Mouse (Mus musculus) forelimb bud, embryonic 11.5 days (tissue): Measurements from ENCODE around the gene Fam131b.

Experiments
- DNase-seq: peaks from one replicate; pipeline ENCODE4 v3.0.0-alpha.2; 2012; ENCODE audit warnings: low read depth, low spot score

Gene Fam131b

DNA sequence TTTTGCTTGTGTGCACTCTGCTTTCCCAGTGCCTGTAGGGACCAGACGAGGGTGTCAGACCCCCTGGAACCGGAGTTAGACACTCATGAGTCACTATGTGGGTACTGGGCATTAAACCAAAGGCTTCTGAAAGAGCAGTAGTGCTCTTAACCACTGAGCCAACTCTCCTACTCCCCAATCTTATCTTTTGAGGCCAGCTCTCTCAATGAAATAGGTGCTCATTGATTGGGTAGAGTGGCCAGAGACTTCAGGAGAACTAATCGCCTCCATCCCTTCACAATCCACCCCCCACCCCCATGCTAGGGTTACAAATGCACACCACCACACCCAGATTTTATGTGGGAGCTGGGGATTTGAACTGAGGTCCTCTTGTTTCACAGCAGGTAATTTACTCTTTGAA lies 4.3 kb upstream of the Fam131b start:
- no peak for DNase-seq

GRCm38 (mm10) chr6:42326509-42326908 lies 2.1 kb upstream of the Fam131b start:
- DNase-seq: no peak

GRCm38 (mm10) chr6:42325268-42325609 lies 796 bp upstream of the Fam131b start:
- DNase-seq: peak; percentile 79

DNA sequence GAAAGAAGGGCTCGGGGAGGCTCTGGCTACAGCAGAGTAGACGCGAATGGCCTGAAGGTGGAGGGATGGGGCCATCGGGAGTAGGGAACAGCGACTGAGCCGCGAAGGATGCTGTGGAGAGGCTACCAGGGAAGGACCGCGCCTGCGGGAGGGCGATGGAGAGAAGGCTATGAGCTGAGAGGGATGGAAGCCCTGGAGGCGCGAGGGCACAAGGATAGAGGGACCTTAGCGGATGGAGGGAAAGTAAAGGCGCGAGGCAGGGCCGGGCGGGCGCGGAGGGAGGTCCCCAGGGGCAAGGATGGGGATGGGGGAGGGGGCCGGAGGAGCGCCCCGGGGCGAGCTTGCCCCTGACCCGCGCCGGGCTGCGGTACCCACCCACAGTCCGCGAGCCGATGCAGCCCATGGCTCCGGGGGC lies 369 bp downstream of the Fam131b start:
- peak; percentile 20 for DNase-seq

- DNase-seq: no peak
These were observed 924 bp downstream of the Fam131b start for GRCm38 (mm10) chr6:42323371-42324066.

GRCm38 (mm10) chr6:42318293-42318692 lies 6.2 kb downstream of the Fam131b start:
- DNase-seq: no peak

DNA sequence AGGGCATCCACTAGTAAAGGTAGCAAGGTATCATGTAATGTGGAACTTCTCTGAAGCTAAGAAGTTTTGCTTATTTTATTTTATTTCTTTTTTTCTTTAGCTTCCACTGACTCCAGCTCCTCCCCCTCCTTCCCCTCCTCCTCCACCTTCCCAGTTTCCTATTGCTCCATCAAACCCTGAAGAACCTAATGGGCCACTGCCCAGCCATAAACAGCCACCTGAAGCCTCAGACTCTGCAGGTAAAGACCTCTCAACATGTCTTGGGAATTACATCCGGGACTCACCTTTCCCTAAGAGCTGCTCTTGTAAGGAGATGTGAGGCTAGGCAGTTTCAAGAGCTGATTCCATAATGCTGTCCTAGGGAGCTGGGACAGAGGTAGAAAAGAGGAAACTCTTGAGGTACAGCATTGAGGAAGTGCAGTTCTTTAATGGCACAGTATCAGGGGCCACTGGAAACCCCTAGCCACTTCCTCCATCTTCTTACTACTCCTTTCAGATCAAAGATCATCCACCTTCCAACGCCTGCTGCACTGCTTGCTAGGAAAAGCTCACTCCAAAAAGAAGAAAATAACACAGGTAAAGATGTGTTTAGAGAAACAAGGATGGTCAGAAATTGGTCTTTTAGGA lies 13.9 kb downstream of the Fam131b start:
- no peak for DNase-seq

GRCm38 (mm10) chr6:42309816-42310378 lies 14.5 kb downstream of the Fam131b start:
- DNase-seq: no peak

DNA sequence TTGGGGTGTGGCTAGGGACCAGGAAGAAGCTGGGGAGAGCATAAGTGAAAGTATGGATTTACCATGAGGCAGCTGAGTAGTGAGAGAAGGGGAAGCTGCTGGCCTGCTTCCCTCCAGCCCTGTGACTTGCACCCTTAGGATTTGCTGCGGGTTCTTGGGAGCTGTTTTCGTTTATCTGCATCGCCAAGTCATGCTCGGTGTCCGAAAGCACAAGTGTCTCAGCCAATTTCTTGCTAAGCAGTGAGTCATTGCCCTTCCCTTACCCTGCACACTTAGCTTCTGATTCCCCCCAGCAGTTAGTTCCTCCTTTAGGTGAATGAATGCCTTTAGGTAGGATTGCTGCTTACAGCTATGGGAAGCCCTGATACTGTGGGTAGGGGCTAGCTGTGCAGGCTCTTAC lies 25.1 kb downstream of the Fam131b start:
- DNase-seq: no peak

- DNase-seq: no peak
These were observed 28.8 kb downstream of the Fam131b start for GRCm38 (mm10) chr6:42295549-42296094.

- DNase-seq: no peak
These were observed 31.1 kb downstream of the Fam131b start for GRCm38 (mm10) chr6:42293327-42293726.

DNA sequence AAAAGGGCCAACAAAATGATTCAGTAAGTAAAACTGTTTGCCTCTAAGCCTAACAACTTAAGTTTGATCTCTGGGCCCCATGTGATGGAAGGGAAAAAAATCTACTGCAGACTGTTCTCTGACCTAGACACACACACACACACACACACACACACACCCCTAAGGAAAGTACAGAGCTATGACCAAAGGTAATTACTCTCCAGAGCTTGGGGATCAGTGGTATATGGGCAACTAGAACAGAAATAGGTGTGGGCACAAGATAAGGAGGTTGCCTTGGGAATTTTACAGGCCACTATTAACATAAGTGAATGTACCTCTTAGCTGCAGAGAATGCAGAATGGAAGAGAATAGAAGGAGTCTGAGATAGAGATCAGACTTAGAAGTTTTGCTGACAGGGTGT lies 36.9 kb downstream of the Fam131b start:
- DNase-seq: no peak

DNA sequence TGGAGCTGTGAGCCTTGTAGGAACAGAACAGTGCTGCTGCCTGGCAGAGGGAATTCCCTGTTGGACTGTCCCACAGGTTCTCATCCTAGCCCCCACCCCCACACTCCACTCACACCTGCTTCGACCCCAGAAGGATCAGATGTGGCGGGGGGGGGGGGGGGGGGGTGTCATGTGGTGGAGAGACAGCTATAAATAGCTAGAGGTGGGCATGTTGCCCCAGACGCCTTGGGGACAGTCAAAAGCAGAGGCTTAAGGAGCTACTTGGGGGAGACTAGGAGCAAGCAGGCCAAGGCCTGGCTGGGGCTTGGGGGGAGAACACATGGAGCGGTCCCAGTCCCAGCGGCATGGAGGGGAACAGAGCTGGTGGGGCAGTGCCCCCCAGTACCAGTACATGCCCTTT lies 38.0 kb downstream of the Fam131b start, which contains the start of gene Clcn1:
TSS of gene Clcn1 (plus strand) at position 238 of the 400 bp plus-strand sequence.
- no peak for DNase-seq

GRCm38 (mm10) chr6:42282865-42283528 lies 41.4 kb downstream of the Fam131b start:
- no peak for DNase-seq

DNA sequence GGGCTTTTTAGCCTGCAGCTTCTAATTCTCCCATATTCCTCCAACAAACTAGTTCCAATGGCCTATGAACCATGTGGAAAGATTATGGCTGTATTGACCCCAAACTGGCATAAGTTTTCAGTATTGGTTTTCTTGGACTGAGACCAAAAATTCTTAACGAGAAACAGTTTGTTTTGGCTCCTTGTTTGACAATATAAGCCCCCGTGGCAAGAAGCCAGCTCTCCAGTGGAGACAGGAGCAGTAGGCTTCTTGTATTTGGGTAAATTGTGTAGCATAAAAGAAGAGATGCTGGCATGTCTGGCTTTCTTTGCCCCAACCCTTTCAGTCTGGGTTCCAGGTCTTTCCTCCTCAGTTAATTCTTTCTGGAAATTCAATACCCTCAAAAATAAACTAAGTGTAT lies 48.3 kb downstream of the Fam131b start:
- DNase-seq: no peak

DNA sequence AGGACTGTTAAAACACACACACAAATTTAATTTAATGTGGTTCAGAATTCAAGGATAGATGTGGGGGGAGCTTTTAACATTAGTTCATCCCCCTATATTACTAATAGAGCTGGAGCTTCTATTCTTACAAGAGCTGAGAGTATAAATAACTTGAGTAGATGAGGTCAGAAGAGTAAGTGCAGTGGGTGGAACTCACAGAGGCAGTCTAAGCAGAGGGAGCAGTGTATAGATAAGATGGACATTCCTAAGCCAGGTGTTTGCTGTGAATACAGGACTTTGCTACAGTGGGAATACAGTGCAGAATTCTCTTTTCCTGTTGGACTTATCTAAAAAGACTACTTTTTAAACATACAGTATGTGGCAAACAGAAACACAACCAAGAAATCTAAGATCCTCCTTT lies 53.6 kb downstream of the Fam131b start:
- no peak for DNase-seq

DNA sequence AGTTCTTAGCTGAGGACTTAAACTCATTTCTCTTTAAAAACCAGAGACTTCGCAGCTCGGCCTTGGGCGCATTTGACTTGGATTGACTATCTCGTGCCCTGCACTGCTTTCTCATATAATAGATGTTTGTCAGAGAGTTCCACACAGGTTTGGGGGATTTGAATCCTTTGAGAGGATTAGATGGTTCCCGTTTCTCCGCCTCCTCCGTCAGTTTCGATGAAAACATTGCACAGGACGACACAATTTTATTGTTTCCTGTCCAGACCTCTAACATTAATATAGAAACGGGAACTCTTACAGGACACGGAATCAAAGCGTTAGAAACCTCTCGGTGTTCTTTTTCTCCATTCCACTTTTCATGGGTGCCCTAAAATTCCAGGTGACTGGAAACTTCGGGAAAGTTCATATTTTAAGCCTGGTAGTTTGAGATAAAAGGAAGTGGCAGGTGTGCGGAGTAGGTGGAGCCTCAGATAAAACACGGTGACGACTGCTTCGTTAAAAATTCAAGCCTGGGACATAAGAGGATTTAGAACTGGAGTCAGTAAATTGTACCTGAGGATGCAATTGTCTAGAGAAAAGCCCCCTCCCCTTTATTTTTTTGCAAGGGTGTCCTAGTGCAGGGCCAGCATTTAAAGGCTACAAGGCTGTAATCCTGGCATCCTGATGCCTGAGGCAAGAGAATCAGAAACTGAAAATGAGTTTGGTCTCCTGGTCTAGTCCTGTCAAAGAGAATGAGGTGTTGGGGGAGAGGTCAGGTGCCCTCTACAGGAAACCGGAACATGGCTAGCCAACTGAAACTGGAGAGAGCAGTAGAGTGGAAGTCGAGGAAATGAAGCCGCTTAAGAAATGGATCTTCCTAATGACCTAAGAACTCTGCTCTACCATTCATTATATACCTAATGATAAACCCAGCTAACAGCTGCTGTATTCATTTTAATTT lies 58.8 kb downstream of the Fam131b start:
- peak; percentile 53 for DNase-seq
